ENCODE assay signal across 18 mouse cellular contexts in genomic region chr17:47749626-47750025, GRCm38 (mm10). TPM values are rescaled to one million over a fixed set of nuclear protein-coding genes. Genes with fewer than 3 reads are reported as not detected.
DNase-seq lines count a peak whose midpoint lies in the region; ATAC-seq and TF ChIP-seq lines count a peak whose summit lies in the region.
"Had no signal": no experiment of that assay in that cellular context is flagged by ENCODE, and none has a peak within 500 bp of the region (broad histone marks: within the 10 kb centered on the region; RNA-seq: fewer than 3 reads in every experiment).

No protein-coding gene starts in this region.

- TF ChIP-seq POLR2A in CH12.LX (IDR thresholded peaks at IDR 0.05; ENCODE audit: low read depth, low read length) = no peak
- no peak for TF ChIP-seq POLR2A in MEL (IDR thresholded peaks at IDR 0.05; ENCODE audit: control insufficient read depth in 1 of 2, insufficient read depth in 1 of 2, low read depth in 1 of 2, low read length in 2 of 2, poor library complexity in 1 of 2)

- H3K79me2 ChIP-seq in CH12.LX (replicated peaks; ENCODE audit: control insufficient read depth, extremely low read depth, insufficient read depth, poor library complexity, severe bottlenecking) (peaks cover 31% of the 10 kb centered on the region), MEL (ENCODE audit: control insufficient read depth, insufficient read depth, low read length, poor library complexity) (no peaks in the 10 kb centered on the region)

- H3K36me3 ChIP-seq in heart, embryonic 15.5 days = peaks cover 4% of the 10 kb centered on the region; the same call in 1 of the 2 replicates
- peaks cover 5 to 53% of the 10 kb centered on the region in 2 experiments for H3K36me3 ChIP-seq in CH12.LX (replicated peaks in 1 of 2; ENCODE audit: control insufficient read depth in 1 of 2, insufficient read depth in 1 of 2, low read length in 1 of 2)
- peaks cover 0 to 16% of the 10 kb centered on the region in 2 experiments; a peak in 2 of 4 replicates for H3K36me3 ChIP-seq in MEL (ENCODE audit: control insufficient read depth in 1 of 2, insufficient read depth in 2 of 2, low read length in 2 of 2)
- peaks cover 12% of the 10 kb centered on the region for H3K36me3 ChIP-seq in liver, embryonic 12.5 days
- H3K36me3 ChIP-seq: forebrain, embryonic 12.5 days; hindbrain, embryonic 13.5 days; limb, embryonic 13.5 days; midbrain, embryonic 12.5 days; neural tube, embryonic 15.5 days had no signal

- H3K27me3 ChIP-seq in heart, embryonic 15.5 days = no peaks in the 10 kb centered on the region
- no peaks in the 10 kb centered on the region for H3K27me3 ChIP-seq in CH12.LX (replicated peaks)
- no peaks in the 10 kb centered on the region for H3K27me3 ChIP-seq in MEL (ENCODE audit: control insufficient read depth in 1 of 2, insufficient read depth in 2 of 2, low read length in 2 of 2)
- no peaks in the 10 kb centered on the region for H3K27me3 ChIP-seq in liver, embryonic 12.5 days (replicated peaks)
- H3K27me3 ChIP-seq: forebrain, embryonic 12.5 days; hindbrain, embryonic 13.5 days; limb, embryonic 13.5 days; midbrain, embryonic 12.5 days; neural tube, embryonic 15.5 days had no signal

- no peak for ATAC-seq in heart, embryonic 15.5 days (replicated peaks; ENCODE audit: insufficient number of reproducible peaks, insufficient read depth, low FRiP score, low read depth)
- peak; percentile 77 for ATAC-seq in liver, embryonic 12.5 days

- TF ChIP-seq CTCF in CH12.LX (conservative IDR thresholded peaks at IDR 0.05 in 1 of 2, IDR thresholded peaks at IDR 0.05 in 1 of 2; ENCODE audit: low read depth in 2 of 2, low read length in 2 of 2) (no peak), MEL (IDR thresholded peaks at IDR 0.05 in 2 of 3, conservative IDR thresholded peaks at IDR 0.05 in 1 of 3; ENCODE audit: control insufficient read depth in 1 of 3, insufficient read depth in 1 of 3, low read depth in 2 of 3, low read length in 3 of 3, poor library complexity in 1 of 3, severe bottlenecking in 1 of 3) (no peak)

- in situ Hi-C loops in CH12.LX (cut with MboI; ENCODE audit: low pct_ligation_motif_present, low pct_unique_long_range_greater_than_20kb, low sequenced_read_pairs) = no loop called here

- no peak overlapping the region for H3K4me3 ChIP-seq in heart, embryonic 15.5 days
- H3K4me3 ChIP-seq in CH12.LX (replicated peaks in 1 of 3; ENCODE audit: low read depth in 2 of 3, low read length in 2 of 3, poor library complexity in 1 of 3) (peak overlapping the region in 2 of 3 experiments; percentile 35 to 40), MEL (ENCODE audit: control insufficient read depth in 1 of 2, insufficient read depth in 1 of 2, low read depth in 2 of 2, low read length in 2 of 2) (no peak overlapping the region)
- no peak overlapping the region for H3K4me3 ChIP-seq in liver, embryonic 12.5 days
- H3K4me3 ChIP-seq: forebrain, embryonic 12.5 days; hindbrain, embryonic 13.5 days; limb, embryonic 13.5 days; midbrain, embryonic 12.5 days; myocyte; neural tube, embryonic 15.5 days had no signal

- 74% methylated on average over 3 of the region's 3 CpGs for WGBS in heart, embryonic 15.5 days
- 38% methylated on average over 3 of the region's 3 CpGs for WGBS in liver, embryonic 12.5 days (ENCODE audit: insufficient replicate concordance)

- dilution Hi-C loops in CH12.LX (cut with MboI; ENCODE audit: extremely low pct_ligation_motif_present, extremely low pct_unique_long_range_greater_than_20kb, low sequenced_read_pairs) = no loop called here

- H3K4me1 ChIP-seq in heart, embryonic 15.5 days (replicated peaks) = peaks cover 36% of the 10 kb centered on the region
- H3K4me1 ChIP-seq in CH12.LX (ENCODE audit: control insufficient read depth in 1 of 2, insufficient read depth in 2 of 2) (peaks cover 24 to 63% of the 10 kb centered on the region in 2 experiments), MEL (ENCODE audit: control insufficient read depth in 1 of 2, insufficient read depth in 2 of 2, low read length in 2 of 2) (peaks cover 8 to 24% of the 10 kb centered on the region in 2 experiments)
- peaks cover 51% of the 10 kb centered on the region for H3K4me1 ChIP-seq in liver, embryonic 12.5 days
- H3K4me1 ChIP-seq: forebrain, embryonic 12.5 days; hindbrain, embryonic 13.5 days; midbrain, embryonic 12.5 days; neural tube, embryonic 15.5 days had no signal

- no peak for DNase-seq in heart, adult 11 months
- DNase-seq in CH12.LX (ENCODE audit: extremely low read depth) = no peak
- no peak for DNase-seq in MEL (ENCODE audit: low read depth, low spot score)
- DNase-seq in left cerebral cortex, postnatal 14 days (ENCODE audit: low spot score in 2 of 2) = no peak
- DNase-seq in adipocyte (ENCODE audit: low spot score) = no peak
- DNase-seq in cerebellum, adult 9-10 months = no peak
- DNase-seq: cerebellum, postnatal 14 days; kidney, postnatal 14 days had no signal

- intact Hi-C loops in left cerebral cortex, postnatal 14 days (cut with DNase I) = no loop called here

- H3K4me2 ChIP-seq in heart, embryonic 15.5 days = no peak overlapping the region
- peak overlapping the region; percentile 66 for H3K4me2 ChIP-seq in CH12.LX (ENCODE audit: insufficient read depth, low read depth, poor library complexity, severe bottlenecking)
- H3K4me2 ChIP-seq in liver, embryonic 12.5 days = no peak overlapping the region
- H3K4me2 ChIP-seq: forebrain, embryonic 12.5 days; hindbrain, embryonic 13.5 days; limb, embryonic 13.5 days; midbrain, embryonic 12.5 days; neural tube, embryonic 15.5 days had no signal

- H3K9ac ChIP-seq in heart, embryonic 15.5 days = no peak overlapping the region
- peak overlapping the region; percentile 61 for H3K9ac ChIP-seq in CH12.LX (ENCODE audit: insufficient read depth, low read depth)
- H3K9ac ChIP-seq in MEL (ENCODE audit: control insufficient read depth, low read depth, low read length, poor library complexity, severe bottlenecking) = no peak overlapping the region
- H3K9ac ChIP-seq in liver, embryonic 12.5 days = no peak overlapping the region
- H3K9ac ChIP-seq: forebrain, embryonic 12.5 days; midbrain, embryonic 12.5 days; neural tube, embryonic 15.5 days had no signal

- H3K9me3 ChIP-seq in heart, embryonic 15.5 days (replicated peaks) = no peaks in the 10 kb centered on the region
- peaks cover 17% of the 10 kb centered on the region for H3K9me3 ChIP-seq in CH12.LX (replicated peaks; ENCODE audit: low read length)
- no peaks in the 10 kb centered on the region for H3K9me3 ChIP-seq in MEL (replicated peaks; ENCODE audit: insufficient read depth, low read length)
- H3K9me3 ChIP-seq in liver, embryonic 12.5 days (replicated peaks) = peaks cover 9% of the 10 kb centered on the region; the same call in 1 of the 2 replicates
- H3K9me3 ChIP-seq: hindbrain, embryonic 13.5 days; midbrain, embryonic 12.5 days; neural tube, embryonic 15.5 days had no signal

- 0 out of 2 replicates have a peak overlapping the region, but pooled peaks have one; percentile 50 for H3K27ac ChIP-seq in heart, embryonic 15.5 days
- H3K27ac ChIP-seq in CH12.LX (ENCODE audit: insufficient read depth, low read depth) (peak overlapping the region; percentile 79), MEL (ENCODE audit: control insufficient read depth, low read depth, low read length) (no peak overlapping the region)
- H3K27ac ChIP-seq in liver, embryonic 12.5 days = peak overlapping the region; percentile 57
- H3K27ac ChIP-seq: forebrain, embryonic 12.5 days; hindbrain, embryonic 13.5 days; limb, embryonic 13.5 days; midbrain, embryonic 12.5 days; neural tube, embryonic 15.5 days had no signal

- TF ChIP-seq RAD21 in CH12.LX (IDR thresholded peaks at IDR 0.05; ENCODE audit: low read depth, low read length) (no peak), MEL (IDR thresholded peaks at IDR 0.05; ENCODE audit: low read depth, low read length) (no peak)

- TF ChIP-seq EP300 in CH12.LX (IDR thresholded peaks at IDR 0.05; ENCODE audit: low read length) = no peak
- TF ChIP-seq EP300 in MEL (IDR thresholded peaks at IDR 0.05; ENCODE audit: low read depth in 1 of 2, low read length in 2 of 2) = no peak

RNA-seq across cellular contexts. Expression of gene Tfeb, which starts 12.8 kb away (rescaled TPM):
- 24.9 and 25.2 TPM in 2 replicates for polyA plus RNA-seq in heart, embryonic 15.5 days (2015; fragmentation: Nextera tagmentation; extraction: Ambion mirVana)
- total RNA-seq in CH12.LX (2012; rRNA removed) (49.3 and 57.3 TPM in 2 replicates), CH12.LX (2014; rRNA removed) (26.9 and 29.1 TPM in 2 replicates), MEL (2012; rRNA removed) (14.7 and 16.4 TPM in 2 replicates)
- polyA plus RNA-seq in CH12.LX (2012; ENCODE audit: insufficient read length, low read depth) (39.9 and 41.3 TPM in 2 replicates), MEL (2012; ENCODE audit: insufficient read depth in 1 of 2, insufficient read length in 2 of 2, low read depth in 1 of 2, low replicate concordance in 2 of 2, missing spikeins in 1 of 2) (10 to 100 TPM in 1 of 2 experiments, not detected in 1; 22.8 TPM)
- polyA plus RNA-seq in liver, embryonic 12.5 days (2016; fragmentation: Nextera tagmentation; extraction: Ambion mirVana) = 5.6 and 5.8 TPM in 2 replicates
- 10 to 100 TPM in 1 of 2 experiments, 1 to 10 TPM in 1; 8.0 to 13.3 TPM for total RNA-seq in left cerebral cortex, postnatal 14 days (2021)

RNA-seq across cellular contexts. Expression of gene Pgc, which starts 23.0 kb away (rescaled TPM):
- polyA plus RNA-seq in heart, embryonic 15.5 days (2015; fragmentation: Nextera tagmentation; extraction: Ambion mirVana) = 0.40 and 0.81 TPM in 2 replicates
- total RNA-seq in CH12.LX (2012; rRNA removed) (not detected in 2 replicates), CH12.LX (2014; rRNA removed) (not detected in 2 replicates), MEL (2012; rRNA removed) (not detected in 2 replicates)
- polyA plus RNA-seq in CH12.LX (2012; ENCODE audit: insufficient read length, low read depth) (not detected in 2 replicates), MEL (2012; ENCODE audit: insufficient read depth in 1 of 2, insufficient read length in 2 of 2, low read depth in 1 of 2, low replicate concordance in 2 of 2, missing spikeins in 1 of 2) (not detected)
- not detected in 2 replicates for polyA plus RNA-seq in liver, embryonic 12.5 days (2016; fragmentation: Nextera tagmentation; extraction: Ambion mirVana)
- total RNA-seq in left cerebral cortex, postnatal 14 days (2021) = not detected
- total RNA-seq: adrenal gland, adult 18-20 months; G1E had no signal
- polyA plus RNA-seq: forebrain, embryonic 12.5 days; G1E; hindbrain, embryonic 13.5 days; midbrain, embryonic 12.5 days; myocyte; neural tube, embryonic 15.5 days had no signal

RNA-seq across cellular contexts. Expression of gene Prickle4, which starts 55.1 kb away (rescaled TPM):
- polyA plus RNA-seq in heart, embryonic 15.5 days (2015; fragmentation: Nextera tagmentation; extraction: Ambion mirVana) = 0.44 and 0.53 TPM in 2 replicates
- total RNA-seq in CH12.LX (2012; rRNA removed) (0.21 and 0.30 TPM in 2 replicates), CH12.LX (2014; rRNA removed) (not detected in 2 replicates), MEL (2012; rRNA removed) (0.23 TPM in 1 of 2 replicates, not detected in the other)
- polyA plus RNA-seq in CH12.LX (2012; ENCODE audit: insufficient read length, low read depth) (0.29 and 0.55 TPM in 2 replicates), MEL (2012; ENCODE audit: insufficient read depth in 1 of 2, insufficient read length in 2 of 2, low read depth in 1 of 2, low replicate concordance in 2 of 2, missing spikeins in 1 of 2) (1 to 10 TPM in 1 of 2 experiments, not detected in 1; 4.3 TPM)
- polyA plus RNA-seq in liver, embryonic 12.5 days (2016; fragmentation: Nextera tagmentation; extraction: Ambion mirVana) = not detected in 2 replicates
- total RNA-seq in left cerebral cortex, postnatal 14 days (2021) = 1 to 10 TPM; 5.0 to 5.5 TPM
- total RNA-seq: G1E had no signal

RNA-seq across cellular contexts. Expression of gene Gm21981, which starts 55.4 kb away (rescaled TPM):
- 0.19 and 0.49 TPM in 2 replicates for polyA plus RNA-seq in heart, embryonic 15.5 days (2015; fragmentation: Nextera tagmentation; extraction: Ambion mirVana)
- total RNA-seq in CH12.LX (2012; rRNA removed) = 0.25 and 0.59 TPM in 2 replicates
- total RNA-seq in CH12.LX (2014; rRNA removed) = 0.11 and 0.12 TPM in 2 replicates
- 0.15 TPM in 1 of 2 replicates, not detected in the other for polyA plus RNA-seq in CH12.LX (2012; ENCODE audit: insufficient read length, low read depth)
- 0.56 and 0.81 TPM in 2 replicates for total RNA-seq in MEL (2012; rRNA removed)
- polyA plus RNA-seq in MEL (2012; ENCODE audit: insufficient read depth in 1 of 2, insufficient read length in 2 of 2, low read depth in 1 of 2, low replicate concordance in 2 of 2, missing spikeins in 1 of 2) = under 1 TPM in 1 of 2 experiments, not detected in 1; 0.71 TPM
- polyA plus RNA-seq in liver, embryonic 12.5 days (2016; fragmentation: Nextera tagmentation; extraction: Ambion mirVana) = 0.06 and 0.07 TPM in 2 replicates
- total RNA-seq in left cerebral cortex, postnatal 14 days (2021) = 1 to 10 TPM; 4.7 to 5.3 TPM

Comparison
In these comparisons a context has a peak if more than half of its experiments do, and no peak if none do; other contexts are left out.
1. H3K4me3 ChIP-seq: peak in CH12.LX (2 of 3); none in heart, embryonic 15.5 days (single experiment), MEL (0 of 2) and liver, embryonic 12.5 days (single experiment).